Mouse (Mus musculus) macrophage (primary cell): ENCODE measurements around the gene Ogfrl1. TPM values are rescaled to one million over a fixed set of nuclear protein-coding genes. Genes with fewer than 3 reads are reported as not detected.
"Not testable (repeated sequence)": the region's sequence is repeated elsewhere in the genome, so short reads cannot be mapped to it uniquely, and the experiment has no call there.

Experiments used
- H3K27ac ChIP-seq: fragments of 350-480 bp; formaldehyde crosslinking; 2 replicates; pipeline ENCODE4 v1.9.0; 2021
- H3K36me3 ChIP-seq: fragments of 350-480 bp; formaldehyde crosslinking; 2 replicates; pipeline ENCODE4 v1.9.0; 2021; ENCODE audit errors: inconsistent target
- H3K4me3 ChIP-seq: fragments of 350-480 bp; formaldehyde crosslinking; 2 replicates; pipeline ENCODE4 v1.9.0; 2021; ENCODE audit errors: inconsistent target
- H3K79me2 ChIP-seq: fragments of 350-480 bp; formaldehyde crosslinking; 2 replicates; pipeline ENCODE4 v1.9.0; 2021; ENCODE audit errors: inconsistent target
- WGBS: methylation state at CpG from one replicate; pipeline ENCODE4 v1.1.7; 2026; ENCODE audit warnings: inconsistent platforms; ENCODE audit not compliant: missing documents; 5-methylcytosine and 5-hydroxymethylcytosine counted together
- polyA plus RNA-seq: library from polyadenylated mRNA; stranded (reverse); fragments of 250-400 nt; gene quantifications from 3 replicates; pipeline ENCODE4 v1.2.4, GENCODE M21; 2018; ENCODE audit warnings: inconsistent platforms
- total RNA-seq, 78 experiments: library from RNA; depleted of rRNA; stranded (reverse); fragments of 250-400 nt; gene quantifications; 1 replicate in 9 of 78; 2 replicates in 24 of 78; 3 replicates in 43 of 78; 4 replicates in 2 of 78; pipeline ENCODE4 v1.2.4; 2018; ENCODE audit warnings: inconsistent platforms in 56 of 78

Ogfrl1 gene
- 10 to 100 TPM in 6 of 26 experiments, 1 to 10 TPM in 20; 1.1 to 30.8 (median 6.6) TPM for total RNA-seq (2018; cell fraction: chromatin; rRNA removed)
- total RNA-seq (2018; cell fraction: cytosol; rRNA removed): 10 to 100 TPM in 25 of 26 experiments, 1 to 10 TPM in 1; 9.1 to 25.0 (median 14.8) TPM
- total RNA-seq (2018; cell fraction: nucleus; rRNA removed): 10 to 100 TPM in 18 of 26 experiments, 1 to 10 TPM in 8; 2.6 to 33.0 (median 13.0) TPM
- polyA plus RNA-seq: 12.9 to 25.6 TPM (median 20.9 TPM) in 3 replicates

- Histone ChIP-seq H3K79me2 (no peaks in the 10 kb centered on the region), H3K27ac (no peak within 1 kb of the TSS), H3K36me3 (no peaks in the 10 kb centered on the region), H3K4me3 (no peak within 1 kb of the TSS)
- 33% methylated on average over 4 of the region's 4 CpGs for WGBS
Observed at GRCm38 (mm10) chr1:23397623-23398022, at the start of gene Ogfrl1. TSS of gene Ogfrl1 (minus strand) at chr1:23397772.

GRCm38 (mm10) chr1:23445736-23446424, 48.3 kb upstream of the Ogfrl1 start:
- Histone ChIP-seq H3K36me3 (no peaks in the 10 kb centered on the region), H3K27ac (no peak overlapping the region), H3K4me3 (no peak overlapping the region), H3K79me2 (no peaks in the 10 kb centered on the region)
- WGBS: 99% methylated on average over 5 of the region's 5 CpGs

GRCm38 (mm10) chr1:23433612-23434011, 36.0 kb upstream of the Ogfrl1 start:
- WGBS: 0% methylated on average over 3 of the region's 3 CpGs
- no peaks in the 10 kb centered on the region for H3K79me2 ChIP-seq
- peak overlapping the region; percentile 74 for H3K27ac ChIP-seq
- no peak overlapping the region for H3K4me3 ChIP-seq
- no peaks in the 10 kb centered on the region for H3K36me3 ChIP-seq

GRCm38 (mm10) chr1:23426447-23426846, 28.9 kb upstream of the Ogfrl1 start:
- no peak overlapping the region for H3K27ac ChIP-seq
- H3K79me2 ChIP-seq: no peaks in the 10 kb centered on the region
- no peaks in the 10 kb centered on the region for H3K36me3 ChIP-seq
- no peak overlapping the region for H3K4me3 ChIP-seq
- 95% methylated on average over 2 of the region's 2 CpGs for WGBS

GRCm38 (mm10) chr1:23418941-23419340, 21.4 kb upstream of the Ogfrl1 start:
- WGBS: 40% methylated on average over 1 of the region's 1 CpGs

GRCm38 (mm10) chr1:23418059-23418458, 20.5 kb upstream of the Ogfrl1 start:
- H3K4me3 ChIP-seq: no peak overlapping the region
- no peak overlapping the region for H3K27ac ChIP-seq
- 61% methylated on average over 2 of the region's 2 CpGs for WGBS
- no peaks in the 10 kb centered on the region for H3K79me2 ChIP-seq
- H3K36me3 ChIP-seq: no peaks in the 10 kb centered on the region

More at GRCm38 (mm10) chr1:23418941-23419340, 21.4 kb upstream of the Ogfrl1 start:
- H3K79me2 ChIP-seq: no peaks in the 10 kb centered on the region
- H3K36me3 ChIP-seq: no peaks in the 10 kb centered on the region
- H3K27ac ChIP-seq: no peak overlapping the region
- H3K4me3 ChIP-seq: no peak overlapping the region

- H3K4me3 ChIP-seq: no peak overlapping the region
- H3K27ac ChIP-seq: no peak overlapping the region
- no peaks in the 10 kb centered on the region for H3K36me3 ChIP-seq
- 91% methylated on average over 3 of the region's 3 CpGs for WGBS
- no peaks in the 10 kb centered on the region for H3K79me2 ChIP-seq
Observed at GRCm38 (mm10) chr1:23417562-23417961, 20.0 kb upstream of the Ogfrl1 start.

GRCm38 (mm10) chr1:23411533-23411932, 14.0 kb upstream of the Ogfrl1 start:
- Histone ChIP-seq H3K79me2 (no peaks in the 10 kb centered on the region), H3K4me3 (no peak overlapping the region), H3K36me3 (no peaks in the 10 kb centered on the region), H3K27ac (no peak overlapping the region)
- WGBS: 88% methylated on average over 5 of the region's 5 CpGs

GRCm38 (mm10) chr1:23409960-23410359, 12.4 kb upstream of the Ogfrl1 start:
- 92% methylated on average over 2 of the region's 2 CpGs for WGBS
- no peaks in the 10 kb centered on the region for H3K36me3 ChIP-seq
- H3K79me2 ChIP-seq: no peaks in the 10 kb centered on the region
- H3K27ac ChIP-seq: no peak overlapping the region
- no peak overlapping the region for H3K4me3 ChIP-seq

GRCm38 (mm10) chr1:23402401-23402800, 4.8 kb upstream of the Ogfrl1 start:
- no peak overlapping the region for H3K27ac ChIP-seq
- WGBS: 91% methylated on average over 3 of the region's 3 CpGs
- no peaks in the 10 kb centered on the region for H3K79me2 ChIP-seq

GRCm38 (mm10) chr1:23399552-23399951, 2.0 kb upstream of the Ogfrl1 start:
- H3K79me2 ChIP-seq: no peaks in the 10 kb centered on the region
- H3K36me3 ChIP-seq: no peaks in the 10 kb centered on the region
- no peak overlapping the region for H3K27ac ChIP-seq
- WGBS: 9% methylated on average over 1 of the region's 1 CpGs
- no peak overlapping the region for H3K4me3 ChIP-seq

More at GRCm38 (mm10) chr1:23402401-23402800, 4.8 kb upstream of the Ogfrl1 start:
- H3K4me3 ChIP-seq: no peak overlapping the region
- no peaks in the 10 kb centered on the region for H3K36me3 ChIP-seq

GRCm38 (mm10) chr1:23394356-23394755, 3.2 kb downstream of the Ogfrl1 start:
- 88% methylated on average over 2 of the region's 2 CpGs for WGBS
- not testable (repeated sequence) for H3K27ac ChIP-seq, H3K79me2 ChIP-seq, H3K4me3 ChIP-seq, H3K36me3 ChIP-seq

GRCm38 (mm10) chr1:23391744-23392143, 5.8 kb downstream of the Ogfrl1 start:
- WGBS: 61% methylated on average over 7 of the region's 7 CpGs
- no peak overlapping the region for H3K4me3 ChIP-seq
- H3K36me3 ChIP-seq: no peaks in the 10 kb centered on the region
- H3K27ac ChIP-seq: no peak overlapping the region
- no peaks in the 10 kb centered on the region for H3K79me2 ChIP-seq

GRCm38 (mm10) chr1:23384326-23384725, 13.2 kb downstream of the Ogfrl1 start:
- H3K79me2 ChIP-seq: peaks cover 20% of the 10 kb centered on the region
- no peak overlapping the region for H3K4me3 ChIP-seq
- H3K27ac ChIP-seq: no peak overlapping the region
- H3K36me3 ChIP-seq: no peaks in the 10 kb centered on the region
- WGBS: 83% methylated on average over 6 of the region's 6 CpGs

GRCm38 (mm10) chr1:23382806-23383653, 14.5 kb downstream of the Ogfrl1 start:
- Histone ChIP-seq H3K4me3 (no peak overlapping the region), H3K36me3 (no peaks in the 10 kb centered on the region), H3K79me2 (peaks cover 33% of the 10 kb centered on the region), H3K27ac (peak overlapping the region; percentile 64)
- WGBS: under 1% methylated on average over 43 of the region's 93 CpGs
